Mouse (Mus musculus): Measurements from ENCODE around the gene Aldh18a1. TPM values are rescaled to one million over a fixed set of nuclear protein-coding genes. Genes with fewer than 3 reads are reported as not detected.

The Aldh18a1 gene
- polyA plus RNA-seq, 1 experiment from 2014 or later, result 54.1 TPM

- no peak overlapping the region for H3K4me3 ChIP-seq
- H3K27ac ChIP-seq (replicated peaks), result no peak overlapping the region
- H3K27me3 ChIP-seq, result no peaks in the 10 kb centered on the region
- no peak overlapping the region for H3K4me2 ChIP-seq
- H3K9ac ChIP-seq, result no peak overlapping the region
- no peaks in the 10 kb centered on the region for H3K4me1 ChIP-seq (replicated peaks)
- H3K36me3 ChIP-seq, result peaks cover 40% of the 10 kb centered on the region
- no peak for ATAC-seq (ENCODE audit: low read depth)
- 20% methylated on average over 5 of the region's 5 CpGs for WGBS
- H3K9me3 ChIP-seq, result no peaks in the 10 kb centered on the region
These were observed 39.3 kb downstream of the Aldh18a1 start for GRCm38 (mm10) chr19:40548796-40549515.

GRCm38 (mm10) chr19:40548386-40548785 is 39.9 kb downstream of the Aldh18a1 start:
- no peaks in the 10 kb centered on the region for H3K27me3 ChIP-seq
- no peaks in the 10 kb centered on the region for H3K4me1 ChIP-seq (replicated peaks)
- no peak overlapping the region for H3K4me3 ChIP-seq
- no peak for ATAC-seq (ENCODE audit: low read depth)
- peaks cover 35% of the 10 kb centered on the region for H3K36me3 ChIP-seq
- H3K9me3 ChIP-seq, result no peaks in the 10 kb centered on the region
- H3K9ac ChIP-seq, result no peak overlapping the region
- 81% methylated on average over 6 of the region's 6 CpGs for WGBS
- no peak overlapping the region for H3K27ac ChIP-seq (replicated peaks)
- H3K4me2 ChIP-seq, result no peak overlapping the region

GRCm38 (mm10) chr19:40544856-40545255 is 43.4 kb downstream of the Aldh18a1 start:
- no peak overlapping the region for H3K4me3 ChIP-seq

GRCm38 (mm10) chr19:40542776-40543175 is 45.5 kb downstream of the Aldh18a1 start:
- no peak overlapping the region for H3K4me3 ChIP-seq
- no peaks in the 10 kb centered on the region for H3K4me1 ChIP-seq (replicated peaks)
- H3K27me3 ChIP-seq, result no peaks in the 10 kb centered on the region
- H3K27ac ChIP-seq (replicated peaks), result no peak overlapping the region
- H3K36me3 ChIP-seq, result no peaks in the 10 kb centered on the region
- H3K9ac ChIP-seq, result no peak overlapping the region
- no peaks in the 10 kb centered on the region; the same call in 1 of the 2 replicates for H3K9me3 ChIP-seq
- no peak for ATAC-seq (ENCODE audit: low read depth)
- no peak overlapping the region for H3K4me2 ChIP-seq
- 83% methylated on average over 7 of the region's 7 CpGs for WGBS

More at GRCm38 (mm10) chr19:40544856-40545255, 43.4 kb downstream of the Aldh18a1 start:
- Histone ChIP-seq H3K9ac (no peak overlapping the region), H3K4me2 (no peak overlapping the region), H3K27ac (replicated peaks) (no peak overlapping the region), H3K36me3 (no peaks in the 10 kb centered on the region), H3K4me1 (replicated peaks) (no peaks in the 10 kb centered on the region), H3K27me3 (no peaks in the 10 kb centered on the region), H3K9me3 (no peaks in the 10 kb centered on the region; the same call in 1 of the 2 replicates)
- ATAC-seq (ENCODE audit: low read depth), result peak; percentile 87
- WGBS, result 13% methylated on average over 3 of the region's 3 CpGs

GRCm38 (mm10) chr19:40536526-40536925 is 51.7 kb downstream of the Aldh18a1 start:
- no peaks in the 10 kb centered on the region for H3K27me3 ChIP-seq
- H3K4me3 ChIP-seq, result no peak overlapping the region
- no peak overlapping the region for H3K27ac ChIP-seq (replicated peaks)
- H3K36me3 ChIP-seq, result no peaks in the 10 kb centered on the region
- no peaks in the 10 kb centered on the region for H3K4me1 ChIP-seq (replicated peaks)
- 95% methylated on average over 6 of the region's 6 CpGs for WGBS
- no peak overlapping the region for H3K9ac ChIP-seq
- no peak for ATAC-seq (ENCODE audit: low read depth)
- H3K4me2 ChIP-seq, result no peak overlapping the region
- no peaks in the 10 kb centered on the region; the same call in 1 of the 2 replicates for H3K9me3 ChIP-seq

GRCm38 (mm10) chr19:40532525-40532924 is 55.7 kb downstream of the Aldh18a1 start:
- no peak for ATAC-seq (ENCODE audit: low read depth)
- Histone ChIP-seq H3K9ac (no peak overlapping the region), H3K27me3 (no peaks in the 10 kb centered on the region), H3K4me2 (no peak overlapping the region), H3K9me3 (no peaks in the 10 kb centered on the region), H3K4me1 (replicated peaks) (no peaks in the 10 kb centered on the region), H3K27ac (replicated peaks) (no peak overlapping the region), H3K36me3 (no peaks in the 10 kb centered on the region), H3K4me3 (no peak overlapping the region)
- 85% methylated on average over 5 of the region's 5 CpGs for whole genome bisulfite sequencing

- H3K4me3 ChIP-seq, result no peak overlapping the region
- no peaks in the 10 kb centered on the region for H3K27me3 ChIP-seq
- no peak overlapping the region for H3K27ac ChIP-seq (replicated peaks)
- H3K9me3 ChIP-seq, result no peaks in the 10 kb centered on the region
- no peaks in the 10 kb centered on the region for H3K36me3 ChIP-seq
- H3K4me1 ChIP-seq (replicated peaks), result no peaks in the 10 kb centered on the region
- ATAC-seq (ENCODE audit: low read depth), result no peak
- H3K4me2 ChIP-seq, result no peak overlapping the region
- 92% methylated on average over 2 of the region's 2 CpGs for whole genome bisulfite sequencing
- no peak overlapping the region for H3K9ac ChIP-seq
These were observed 57.9 kb downstream of the Aldh18a1 start for GRCm38 (mm10) chr19:40530323-40530722.

- Histone ChIP-seq H3K4me1 (replicated peaks) (no peaks in the 10 kb centered on the region), H3K36me3 (no peaks in the 10 kb centered on the region), H3K4me3 (no peak overlapping the region), H3K9me3 (no peaks in the 10 kb centered on the region), H3K4me2 (no peak overlapping the region), H3K27ac (replicated peaks) (no peak overlapping the region), H3K9ac (no peak overlapping the region), H3K27me3 (no peaks in the 10 kb centered on the region)
- ATAC-seq (ENCODE audit: low read depth), result no peak
These were observed 60.0 kb downstream of the Aldh18a1 start for GRCm38 (mm10) chr19:40528254-40528653.

GRCm38 (mm10) chr19:40526367-40527014 is 61.8 kb downstream of the Aldh18a1 start:
- H3K27me3 ChIP-seq, result no peaks in the 10 kb centered on the region
- WGBS, result 80% methylated on average over 9 of the region's 9 CpGs
- H3K4me3 ChIP-seq, result no peak overlapping the region
- H3K4me2 ChIP-seq, result no peak overlapping the region
- no peaks in the 10 kb centered on the region for H3K9me3 ChIP-seq
- no peaks in the 10 kb centered on the region for H3K4me1 ChIP-seq (replicated peaks)
- H3K9ac ChIP-seq, result no peak overlapping the region
- ATAC-seq (ENCODE audit: low read depth), result no peak
- H3K36me3 ChIP-seq, result no peaks in the 10 kb centered on the region
- H3K27ac ChIP-seq (replicated peaks), result no peak overlapping the region

GRCm38 (mm10) chr19:40523431-40524005 is 64.7 kb downstream of the Aldh18a1 start:
- no peak for ATAC-seq (ENCODE audit: low read depth)
- Histone ChIP-seq H3K9me3 (no peaks in the 10 kb centered on the region), H3K27me3 (no peaks in the 10 kb centered on the region), H3K27ac (replicated peaks) (peak overlapping the region; percentile 29; the same call in 1 of the 2 replicates), H3K4me2 (no peak overlapping the region), H3K4me1 (replicated peaks) (no peaks in the 10 kb centered on the region), H3K4me3 (no peak overlapping the region), H3K9ac (no peak overlapping the region), H3K36me3 (no peaks in the 10 kb centered on the region)
- WGBS, result 63% methylated on average over 8 of the region's 8 CpGs

- H3K4me2 ChIP-seq, result no peak overlapping the region
- no peaks in the 10 kb centered on the region for H3K9me3 ChIP-seq
- no peak overlapping the region for H3K27ac ChIP-seq (replicated peaks)
- no peak for ATAC-seq (ENCODE audit: low read depth)
- H3K4me1 ChIP-seq (replicated peaks), result no peaks in the 10 kb centered on the region
- WGBS, result 88% methylated on average over 5 of the region's 5 CpGs
- no peaks in the 10 kb centered on the region for H3K27me3 ChIP-seq
- H3K4me3 ChIP-seq, result no peak overlapping the region
- H3K9ac ChIP-seq, result no peak overlapping the region
- H3K36me3 ChIP-seq, result no peaks in the 10 kb centered on the region
These were observed 67.9 kb downstream of the Aldh18a1 start for GRCm38 (mm10) chr19:40520403-40520802.

GRCm38 (mm10) chr19:40518706-40519105 is 69.6 kb downstream of the Aldh18a1 start:
- Histone ChIP-seq H3K9me3 (no peaks in the 10 kb centered on the region), H3K36me3 (no peaks in the 10 kb centered on the region), H3K27me3 (no peaks in the 10 kb centered on the region), H3K4me2 (no peak overlapping the region), H3K27ac (replicated peaks) (no peak overlapping the region), H3K9ac (no peak overlapping the region), H3K4me1 (replicated peaks) (no peaks in the 10 kb centered on the region), H3K4me3 (no peak overlapping the region)
- 72% methylated on average over 1 of the region's 1 CpGs for WGBS
- ATAC-seq (ENCODE audit: low read depth), result no peak

Data from neural tube, embryonic 13.5 days (tissue).